Mouse (Mus musculus) left cerebral cortex, postnatal 10 days (tissue): ENCODE results near the gene Gm20917. TPM values are rescaled to one million over a fixed set of nuclear protein-coding genes. Genes with fewer than 3 reads are reported as not detected.
"Not testable (repeated sequence)": the region's sequence is repeated elsewhere in the genome, so short reads cannot be mapped to it uniquely, and the experiment has no call there.

Source experiments
- DNase-seq, 2 experiments: peaks; one replicate each; pipeline ENCODE4 v3.0.0; 2021 to 2022; ENCODE audit warnings: low spot score in 2 of 2, mixed read lengths in 1 of 2; ENCODE audit errors: extremely low spot score in 1 of 2
- intact Hi-C: fragments of 180-260 bp; cut with DNase I; formaldehyde crosslinking; loops from one replicate; pipeline ENCODE4 v1.15.1; 2025
- total RNA-seq, 2 experiments: library from RNA; stranded (reverse); gene quantifications; 2 replicates each; pipeline ENCODE4 v1.2.3; 2021

Gene Gm20917
- total RNA-seq, result not detected

- intact Hi-C loops, DNase-seq: not testable (repeated sequence)
Measured at GRCm38 (mm10) chrY:79151022-79151421, at the start of gene Gm20917. Gene Gm20917, minus strand, starts transcription at chrY:79151122.

Other genes starting within 250 kb of the Gm20917 start
- not detected for gene Gm20916, start 168.4 kb upstream of the Gm20917 start, total RNA-seq